Mouse (Mus musculus): ENCODE data around the gene Rela. TPM values are rescaled to one million over a fixed set of nuclear protein-coding genes. Genes with fewer than 3 reads are reported as not detected.

The Rela gene
- 10 to 100 TPM; 54.1 to 55.7 TPM for total RNA-seq (2021)
- long read RNA-seq, experiment 1, transcript Rela-201 (11 exons, 2,716 nt): major isoform, 8 of 54 reads
- long read RNA-seq, experiment 1, partial matches to known transcripts: 40 of 54 reads
- long read RNA-seq, experiment 1, other reads (novel, unspliced or antisense): 2 of 54 reads
- long read RNA-seq, experiment 2, transcript Rela-201 (11 exons, 2,716 nt): major isoform, 14 of 29 reads
- long read RNA-seq, experiment 2, partial matches to known transcripts: 7 of 29 reads
- long read RNA-seq, experiment 2, other reads (novel, unspliced or antisense): 8 of 29 reads

- DNase-seq: peak; percentile 97
Observed at GRCm38 (mm10) chr19:5637069-5638047, at the start of gene Rela. Gene Rela (plus strand): TSS chr19:5637483.

GRCm38 (mm10) chr19:5589159-5589558 lies 48.1 kb upstream of the Rela start:
- DNase-seq: no peak

GRCm38 (mm10) chr19:5591888-5592287 lies 45.4 kb upstream of the Rela start:
- DNase-seq: no peak

GRCm38 (mm10) chr19:5599224-5599623 lies 38.1 kb upstream of the Rela start:
- no peak for DNase-seq

DNA sequence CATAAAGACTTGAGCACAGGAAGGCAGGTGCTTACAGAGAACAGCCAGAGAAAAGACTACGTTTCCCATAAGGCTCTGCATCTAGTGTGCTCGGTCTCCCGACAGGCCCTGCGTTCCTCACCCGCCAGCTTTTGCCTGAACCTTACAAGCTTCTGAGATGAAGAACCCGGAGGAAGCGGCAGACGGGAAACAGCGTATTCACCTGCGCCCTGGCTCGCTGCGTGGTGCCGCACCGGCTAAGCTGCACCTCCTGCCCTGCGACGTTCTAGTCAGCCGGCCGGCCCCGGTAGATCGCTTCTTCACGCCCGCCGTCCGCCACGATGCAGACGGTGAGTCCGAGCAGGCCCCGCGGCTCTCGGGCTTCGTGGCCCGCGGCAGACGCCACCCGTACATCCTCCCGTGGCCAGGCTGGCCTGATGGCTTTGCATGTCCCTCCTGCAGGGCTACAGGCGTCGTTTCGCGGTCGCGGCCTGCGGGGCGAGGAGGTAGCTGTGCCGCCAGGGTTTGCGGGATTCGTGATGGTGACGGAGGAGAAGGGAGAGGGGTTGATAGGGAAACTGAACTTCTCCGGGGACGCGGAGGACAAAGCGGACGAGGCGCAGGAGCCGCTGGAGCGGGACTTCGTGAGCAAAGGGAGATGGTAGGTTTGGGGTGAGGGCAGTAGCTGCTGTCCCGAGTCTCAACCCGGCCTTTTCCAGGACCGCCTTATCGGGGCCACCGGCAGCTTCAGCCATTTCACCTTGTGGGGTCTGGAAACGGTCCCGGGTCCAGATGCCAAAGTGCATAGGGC lies 35.3 kb upstream of the Rela start, which contains the start of gene Rnaseh2c:
TSS of gene Rnaseh2c (plus strand) at position 122 of the 790 bp plus-strand sequence.
- DNase-seq: peak; percentile 79

DNA sequence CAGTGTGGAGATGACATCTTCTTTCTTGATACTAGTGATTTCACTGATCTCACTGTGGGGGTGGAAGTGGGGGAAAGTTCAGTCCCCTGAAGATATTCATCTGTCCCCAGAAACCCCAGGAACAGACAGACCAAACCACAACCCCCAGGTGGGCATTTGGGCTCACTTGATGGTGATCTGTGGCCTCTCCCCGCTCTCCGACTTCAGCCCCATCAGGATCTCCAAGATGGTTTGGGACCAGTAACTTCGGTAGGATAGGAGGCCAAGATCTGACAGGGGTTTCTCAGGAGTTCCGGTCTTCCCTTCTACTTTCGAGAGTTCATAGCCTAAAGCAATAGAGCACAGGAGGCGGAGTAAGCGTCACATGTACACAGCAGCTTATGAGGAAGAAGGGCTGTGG lies 33.6 kb upstream of the Rela start:
- no peak for DNase-seq

- no peak for DNase-seq
Observed at GRCm38 (mm10) chr19:5605126-5605525, 32.2 kb upstream of the Rela start.

DNA sequence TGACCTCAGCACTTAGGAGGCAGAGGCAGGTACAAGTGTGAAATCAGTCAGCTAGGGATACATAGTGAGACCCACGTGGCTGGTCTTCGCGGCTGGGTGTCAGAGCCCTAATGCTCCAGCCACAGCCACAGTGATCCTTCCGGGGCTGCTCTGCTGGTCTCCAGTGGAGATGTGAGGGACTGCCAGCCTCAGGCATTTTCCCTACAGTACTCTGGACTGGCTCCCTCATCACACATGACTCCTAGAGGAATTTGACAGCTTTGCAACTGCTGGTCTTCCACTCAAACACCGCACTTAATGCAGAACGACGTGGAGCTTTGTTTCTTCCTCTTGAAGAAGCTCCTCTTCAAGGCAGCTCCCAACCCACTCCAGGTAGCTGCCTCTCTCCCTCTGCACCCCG lies 31.1 kb upstream of the Rela start:
- DNase-seq: no peak

DNA sequence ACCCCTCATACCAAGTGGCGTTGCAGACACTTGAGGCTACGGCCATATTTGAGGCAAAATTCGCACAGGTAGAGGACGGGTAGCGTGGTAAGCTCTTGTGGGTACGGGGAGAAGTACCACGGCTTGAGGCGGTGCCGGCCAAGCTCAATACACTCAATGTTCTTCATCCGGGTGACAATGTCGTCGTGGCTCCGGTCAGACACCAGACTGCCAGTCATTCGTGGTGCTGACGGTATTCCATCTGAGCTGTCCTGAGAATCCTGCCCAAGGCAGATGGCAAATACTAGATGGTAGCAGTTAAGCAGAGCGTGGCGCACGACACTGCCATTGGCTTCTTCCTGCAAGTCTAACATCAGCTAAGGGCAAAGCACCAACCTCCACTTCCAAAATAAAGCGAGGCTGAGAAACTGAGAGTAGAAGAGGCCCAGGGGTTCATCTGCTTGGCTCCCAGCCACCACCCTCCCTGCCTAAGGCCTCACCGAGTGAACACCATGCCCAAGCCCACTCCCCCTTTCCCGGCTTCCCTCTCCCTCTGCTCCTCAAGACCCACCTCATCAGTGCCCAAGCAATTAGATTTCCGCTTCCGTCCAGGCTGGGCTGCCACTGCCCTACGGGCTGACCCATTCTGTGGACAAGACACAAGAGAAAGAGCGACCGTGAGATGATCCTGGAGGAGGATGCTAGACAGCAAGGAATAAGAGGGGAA lies 29.4 kb upstream of the Rela start:
- no peak for DNase-seq

DNA sequence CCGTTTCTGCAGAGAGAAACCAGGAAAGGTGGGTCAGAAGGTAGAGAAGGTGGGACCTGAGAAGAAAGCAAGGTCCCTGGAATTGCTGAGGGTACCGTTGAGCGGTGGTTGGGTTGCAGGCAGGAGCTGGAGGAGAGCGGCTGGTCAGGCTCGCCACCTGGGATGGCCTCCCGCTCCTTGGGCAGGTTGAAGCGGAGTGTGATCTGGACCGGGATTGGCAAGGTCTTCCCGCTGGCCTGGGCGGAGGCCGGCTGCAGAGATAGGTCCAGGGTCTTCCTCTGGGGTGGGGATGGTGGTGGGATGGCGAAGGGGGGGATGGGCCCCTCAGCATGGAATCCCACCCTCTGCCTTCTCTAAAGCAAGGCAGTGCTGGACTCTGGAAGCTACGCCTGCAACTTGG lies 28.6 kb upstream of the Rela start:
- DNase-seq: peak; percentile 17

DNA sequence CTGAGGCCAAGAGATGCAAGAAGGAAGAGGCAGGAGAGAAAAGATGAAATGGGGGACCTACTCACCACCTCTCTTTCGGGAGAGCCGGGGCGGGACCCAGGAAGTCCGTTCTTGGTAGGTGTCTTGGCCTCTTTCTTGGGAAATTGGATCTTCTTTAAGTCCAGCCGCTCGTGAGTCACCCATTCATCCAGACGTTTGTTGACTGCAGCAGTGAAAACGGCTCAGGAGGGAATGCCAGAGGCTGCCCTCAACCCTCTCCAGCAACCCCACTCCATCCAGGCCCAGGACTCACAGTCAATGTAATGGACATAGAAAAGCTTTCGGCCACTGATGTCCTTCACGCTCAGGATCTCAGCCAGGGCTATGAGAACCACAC lies 28.1 kb upstream of the Rela start:
- DNase-seq: no peak

GRCm38 (mm10) chr19:5609547-5610404 lies 27.5 kb upstream of the Rela start, which contains the start of gene Kat5:
Gene Kat5 (minus strand): TSS chr19:5610237.
- peak; percentile 92 for DNase-seq

- DNase-seq: no peak
Observed at GRCm38 (mm10) chr19:5611973-5612372, 25.3 kb upstream of the Rela start.

- no peak for DNase-seq
Observed at GRCm38 (mm10) chr19:5612762-5613411, 24.4 kb upstream of the Rela start.

- no peak for DNase-seq
Observed at GRCm38 (mm10) chr19:5614953-5615352, 22.3 kb upstream of the Rela start.

GRCm38 (mm10) chr19:5620007-5620406 lies 17.3 kb upstream of the Rela start:
- no peak for DNase-seq

DNA sequence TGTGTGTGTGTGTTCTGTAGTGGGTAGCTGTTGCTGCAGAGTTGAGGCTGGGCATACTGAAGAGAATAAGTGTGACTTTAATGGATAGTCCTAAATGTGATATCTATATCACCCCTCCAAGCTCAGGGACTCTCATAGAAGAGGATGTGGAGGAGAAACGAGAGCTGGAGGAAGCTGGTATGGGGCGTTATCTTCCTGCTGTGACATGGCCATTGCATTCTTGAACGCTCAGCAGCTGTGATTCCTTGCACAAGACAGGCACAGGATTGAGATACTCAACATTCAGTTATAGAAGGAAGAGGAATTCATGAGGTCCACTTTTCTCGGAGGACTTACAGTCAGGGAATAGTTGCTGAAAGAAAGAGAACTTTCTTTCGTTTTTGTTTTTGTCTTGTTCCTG lies 15.4 kb upstream of the Rela start:
- no peak for DNase-seq

GRCm38 (mm10) chr19:5625311-5625710 lies 12.0 kb upstream of the Rela start:
- no peak for DNase-seq

- no peak for DNase-seq
Observed at GRCm38 (mm10) chr19:5629907-5630306, 7.4 kb upstream of the Rela start.

GRCm38 (mm10) chr19:5632120-5632519 lies 5.2 kb upstream of the Rela start:
- no peak for DNase-seq
